Mouse (Mus musculus): Measurements from ENCODE around the gene Aamp.

DNA sequence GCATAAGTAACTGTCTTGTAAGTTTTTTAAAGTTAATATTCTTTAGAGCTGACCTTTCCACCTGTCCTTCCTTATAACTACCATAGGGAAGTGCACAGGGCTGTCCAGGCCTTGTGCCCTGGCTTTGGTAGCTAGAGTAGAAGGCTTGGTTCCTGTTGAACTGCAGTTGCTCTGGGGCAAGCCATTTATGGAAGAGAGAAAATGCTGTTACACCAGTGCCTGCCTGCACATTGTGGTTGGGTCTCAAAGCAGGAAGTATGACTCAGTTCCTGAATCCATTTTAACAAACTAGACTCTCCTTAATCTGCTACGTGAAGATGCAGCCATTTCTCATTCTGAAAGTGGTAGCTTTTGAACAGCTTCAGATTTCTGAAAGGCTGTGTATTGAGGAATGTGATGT, 35.7 kb downstream of the Aamp start:
- no peak for TF ChIP-seq TAL1 (conservative IDR thresholded peaks at IDR 0.05; ENCODE audit: low read depth, low read length)
- no peak for TF ChIP-seq CTCF (IDR thresholded peaks at IDR 0.05; ENCODE audit: low read depth, low read length)
- no peak for TF ChIP-seq GATA1 (IDR thresholded peaks at IDR 0.05; ENCODE audit: borderline replicate concordance, low read length)
- no peak for TF ChIP-seq POLR2AphosphoS5 (IDR thresholded peaks at IDR 0.05; ENCODE audit: insufficient replicate concordance, low read depth, low read length)
- no peak for TF ChIP-seq GATA2 (IDR thresholded peaks at IDR 0.05; ENCODE audit: borderline replicate concordance, low read depth, low read length)

Measured in G1E (cell line).